Mouse (Mus musculus) layer of hippocampus, postnatal 14 days (tissue): Measurements from ENCODE around the gene 4930402H24Rik. TPM values are rescaled to one million over a fixed set of nuclear protein-coding genes. Genes with fewer than 3 reads are reported as not detected.

Experiments used
- DNase-seq, 2 experiments: peaks; one replicate each; pipeline ENCODE4 v3.0.0; 2021 to 2022; ENCODE audit warnings: low spot score in 2 of 2, mixed read lengths in 1 of 2
- total RNA-seq, 2 experiments: library from RNA; stranded (reverse); gene quantifications; 2 replicates each; pipeline ENCODE4 v1.2.3; 2021

4930402H24Rik gene
- total RNA-seq, 2 experiments from 2014 or later, result 80.0 to 83.6 TPM

GRCm38 (mm10) chr2:130816205-130816604, 90.0 kb downstream of the 4930402H24Rik start:
- DNase-seq, result no peak

GRCm38 (mm10) chr2:130814492-130814891, 91.7 kb downstream of the 4930402H24Rik start:
- DNase-seq, result no peak

- DNase-seq, result no peak
These were observed 92.5 kb downstream of the 4930402H24Rik start for GRCm38 (mm10) chr2:130813729-130814128.

GRCm38 (mm10) chr2:130812487-130812886, 93.7 kb downstream of the 4930402H24Rik start:
- no peak for DNase-seq

DNA sequence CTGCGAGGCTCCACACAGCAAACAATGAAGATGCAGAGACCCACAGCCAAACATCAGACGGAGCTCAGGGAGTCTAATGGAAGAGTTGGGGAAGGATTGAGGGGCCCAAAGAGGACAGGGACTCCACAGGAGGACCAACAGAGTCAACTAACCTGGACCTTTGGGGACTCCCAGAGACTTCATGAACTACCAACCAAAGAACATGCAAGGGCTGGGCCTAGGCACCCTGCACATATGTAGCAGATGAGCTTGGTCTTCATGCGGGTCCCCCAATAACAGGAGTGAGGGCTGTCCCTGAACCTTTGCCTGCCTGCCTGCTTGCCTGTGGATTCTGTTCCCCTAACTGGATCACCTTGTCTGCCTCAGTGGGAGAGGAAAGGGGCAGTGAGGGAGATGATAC, 101.1 kb downstream of the 4930402H24Rik start:
- DNase-seq, result no peak

DNA sequence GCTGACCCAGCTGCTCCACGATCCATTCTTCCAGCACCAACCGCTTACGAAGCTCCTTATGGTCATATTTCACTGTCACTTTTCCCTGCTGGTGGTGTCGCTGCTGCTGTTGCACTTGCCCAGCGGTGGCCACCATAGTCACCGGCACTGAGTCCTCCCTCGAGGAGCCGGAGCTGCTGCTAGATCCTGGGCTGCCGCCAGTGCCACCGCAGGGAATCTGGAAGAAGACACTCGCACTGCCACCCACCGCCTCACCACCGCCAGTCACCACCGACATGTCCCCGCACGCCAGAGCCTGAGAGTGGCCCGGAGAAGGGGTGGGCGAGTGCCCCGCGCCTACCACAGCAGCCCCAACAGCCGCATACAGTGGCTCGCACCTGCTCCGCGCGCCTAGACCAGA, 102.5 kb downstream of the 4930402H24Rik start:
- no peak for DNase-seq

DNA sequence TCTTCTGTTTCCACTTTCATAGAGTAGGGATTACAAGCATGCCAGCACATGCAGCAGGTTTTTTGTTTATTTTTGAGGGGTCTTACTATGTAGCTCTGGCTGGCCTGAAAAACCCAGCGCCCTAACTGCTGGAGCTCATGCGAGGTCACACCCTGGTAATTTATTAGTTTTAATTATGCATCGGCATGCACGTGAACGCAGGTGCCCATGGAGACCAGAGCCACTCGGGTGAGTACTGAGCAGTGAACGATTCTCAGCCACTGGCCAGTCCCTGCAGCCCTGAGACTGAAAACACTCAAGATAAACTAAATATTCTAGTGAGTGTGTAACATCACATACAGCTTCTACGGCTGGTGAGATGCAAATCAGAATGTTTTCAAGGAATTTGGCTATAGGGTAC, 110.5 kb downstream of the 4930402H24Rik start:
- DNase-seq, result no peak

DNA sequence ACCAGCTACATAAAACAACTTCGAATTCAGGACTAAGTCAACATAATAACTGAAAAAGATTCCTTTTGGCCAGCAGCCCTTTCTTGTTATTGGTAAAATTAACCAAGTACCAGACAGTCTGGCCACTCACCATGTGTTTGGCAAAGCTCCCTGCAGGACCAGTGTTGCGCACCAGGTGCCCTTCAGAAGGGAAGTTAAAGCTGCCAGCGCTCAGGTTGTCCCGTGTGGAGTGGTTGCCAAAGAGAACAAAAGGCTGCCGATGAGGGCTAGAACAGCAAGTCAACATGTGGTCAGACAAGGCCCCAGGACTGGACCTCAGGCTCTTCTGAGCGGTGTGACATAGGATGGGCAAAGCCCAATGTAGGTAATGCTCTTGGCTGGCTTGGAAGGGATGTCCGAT, 114.5 kb downstream of the 4930402H24Rik start:
- no peak for DNase-seq

DNA sequence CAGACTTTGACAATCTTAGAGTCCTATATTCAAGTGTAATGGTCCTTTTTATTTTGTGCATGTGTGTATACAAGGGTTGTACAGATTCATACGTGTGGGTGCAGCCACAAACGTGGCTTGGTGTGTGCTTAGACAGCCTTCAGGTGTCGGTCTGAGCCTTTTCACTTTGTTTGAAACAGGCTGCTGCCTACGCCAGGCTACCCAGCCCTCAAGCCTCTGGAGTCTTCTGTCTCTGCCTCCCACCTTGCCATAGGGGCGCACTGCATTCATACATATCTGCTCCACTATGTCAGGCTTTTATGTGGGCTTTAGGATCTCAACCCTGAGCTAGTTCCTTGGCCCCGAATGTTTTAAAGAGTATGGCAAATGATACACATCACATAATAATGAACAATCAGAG, 116.6 kb downstream of the 4930402H24Rik start:
- no peak for DNase-seq

DNA sequence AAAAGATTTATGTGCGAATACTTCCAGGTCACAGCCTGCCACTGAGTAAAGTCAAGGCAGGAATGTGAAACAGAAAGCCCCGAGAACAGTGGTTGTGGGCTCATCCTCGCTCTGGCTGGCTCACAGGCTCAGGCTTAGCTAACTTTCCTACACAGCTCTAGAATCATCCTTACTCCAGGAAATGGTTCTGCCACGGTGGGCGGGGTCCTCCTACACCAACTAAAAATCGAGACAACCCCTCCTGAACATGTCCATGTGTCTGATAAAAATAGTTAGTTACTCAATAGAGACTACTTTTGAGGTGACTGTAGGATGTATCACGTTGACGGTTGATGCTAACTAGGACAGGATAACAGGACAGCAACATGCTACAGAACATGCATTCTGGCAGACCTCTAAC, 117.2 kb downstream of the 4930402H24Rik start:
- DNase-seq, result no peak

GRCm38 (mm10) chr2:130784939-130785338, 121.3 kb downstream of the 4930402H24Rik start:
- no peak for DNase-seq

DNA sequence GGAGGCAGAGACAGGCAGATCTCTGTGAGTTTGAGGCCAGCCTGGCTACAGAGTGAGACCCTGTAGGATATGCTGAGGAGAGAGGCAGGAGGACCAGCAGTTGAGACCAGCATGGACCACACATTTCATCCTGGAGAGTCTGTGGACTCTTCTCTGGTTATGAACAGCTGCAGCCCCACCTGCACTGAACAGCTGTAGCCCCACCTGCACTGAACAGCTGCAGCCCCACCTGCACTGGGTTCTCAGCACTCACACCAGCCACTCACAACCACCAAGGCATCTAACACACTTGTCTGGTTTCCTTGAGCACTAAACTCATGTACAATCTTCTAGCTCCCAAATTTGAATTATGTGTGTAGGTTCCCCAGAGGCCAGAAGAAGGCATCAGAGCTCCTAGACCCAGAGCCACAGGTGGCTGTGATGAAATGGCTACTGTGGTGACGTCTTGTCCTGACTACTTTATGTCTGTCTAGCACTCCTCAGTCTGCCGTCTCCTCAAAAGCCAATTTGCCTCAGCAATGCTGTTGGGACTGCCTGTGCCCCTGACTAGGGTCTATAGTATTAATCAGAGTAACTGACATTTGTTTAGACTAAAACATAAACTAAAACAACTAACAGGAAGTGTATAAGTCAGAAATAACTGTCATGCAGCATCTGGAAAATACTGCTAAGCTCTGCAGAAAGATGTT, 125.4 kb downstream of the 4930402H24Rik start:
- DNase-seq, result no peak

GRCm38 (mm10) chr2:130779935-130780334, 126.3 kb downstream of the 4930402H24Rik start:
- DNase-seq, result no peak

DNA sequence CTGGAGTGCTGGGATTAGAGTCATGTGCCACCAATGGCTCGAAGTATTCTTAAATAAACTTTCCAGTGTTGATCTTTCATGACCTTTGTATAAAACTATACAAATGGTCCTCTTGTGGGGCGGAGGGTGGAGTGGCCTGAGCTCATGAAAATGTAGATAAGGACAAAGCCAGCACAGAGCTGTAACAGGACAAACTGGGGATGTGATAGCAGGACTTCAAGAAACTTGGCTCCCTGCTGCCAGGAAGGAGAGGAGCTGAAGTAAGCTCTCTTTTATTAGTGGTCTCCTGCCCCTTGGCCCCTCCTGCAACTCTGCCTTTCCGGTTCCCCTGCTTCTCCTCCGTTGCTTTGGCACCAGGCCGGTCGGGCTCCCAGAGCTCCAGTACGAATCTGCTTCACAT, 129.6 kb downstream of the 4930402H24Rik start:
- DNase-seq, result no peak

- DNase-seq, result no peak
These were observed 138.7 kb downstream of the 4930402H24Rik start for GRCm38 (mm10) chr2:130767483-130767882.

- DNase-seq, result no peak
These were observed 140.8 kb downstream of the 4930402H24Rik start for GRCm38 (mm10) chr2:130765396-130765795.

DNA sequence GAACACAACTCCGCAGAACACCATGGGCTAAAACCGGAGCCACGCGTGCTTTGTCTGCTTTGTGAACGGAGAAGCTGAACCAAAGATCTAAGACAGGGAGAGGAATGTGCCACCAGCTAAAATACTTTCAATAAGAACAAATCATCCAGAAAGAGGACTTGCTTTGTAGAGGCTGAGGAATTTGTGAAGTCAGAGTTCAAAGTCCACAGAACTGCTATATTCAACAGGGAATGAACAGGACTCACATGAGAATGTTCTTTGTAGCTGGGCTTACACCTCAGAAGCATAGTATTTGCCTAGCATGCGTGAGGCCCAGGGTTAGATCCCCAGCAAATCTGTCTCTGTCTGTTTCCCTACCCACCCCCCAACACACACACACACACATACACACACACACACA, 145.3 kb downstream of the 4930402H24Rik start:
- DNase-seq, result no peak

DNA sequence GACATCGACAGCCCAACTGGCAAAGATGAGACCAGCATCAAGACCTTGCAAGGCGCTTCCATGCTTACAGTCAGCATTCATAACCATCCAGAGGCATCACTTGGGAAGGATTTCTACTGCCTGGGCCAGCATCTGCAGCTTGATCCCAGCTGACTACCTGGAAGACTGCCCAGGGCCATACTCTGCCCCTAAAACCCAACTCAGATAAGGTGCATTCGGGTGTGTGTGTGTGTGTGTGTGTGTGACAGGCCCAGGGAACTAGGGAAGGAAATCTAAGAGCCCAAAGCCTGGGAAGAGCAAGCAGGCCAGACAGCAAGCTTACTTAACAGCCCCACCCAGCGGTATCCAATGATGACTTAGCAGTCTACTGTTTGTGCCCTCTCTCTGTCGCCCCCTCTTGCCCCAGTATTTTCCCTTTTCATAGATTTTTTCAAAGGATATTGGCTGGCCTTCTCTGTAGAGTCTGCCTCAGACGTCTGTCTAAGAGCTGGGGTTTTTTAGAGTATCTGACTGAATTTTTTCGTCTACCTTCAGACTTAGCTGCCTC, 151.1 kb downstream of the 4930402H24Rik start:
- DNase-seq, result no peak

- DNase-seq, result no peak
These were observed 151.6 kb downstream of the 4930402H24Rik start for GRCm38 (mm10) chr2:130754596-130754995.

DNA sequence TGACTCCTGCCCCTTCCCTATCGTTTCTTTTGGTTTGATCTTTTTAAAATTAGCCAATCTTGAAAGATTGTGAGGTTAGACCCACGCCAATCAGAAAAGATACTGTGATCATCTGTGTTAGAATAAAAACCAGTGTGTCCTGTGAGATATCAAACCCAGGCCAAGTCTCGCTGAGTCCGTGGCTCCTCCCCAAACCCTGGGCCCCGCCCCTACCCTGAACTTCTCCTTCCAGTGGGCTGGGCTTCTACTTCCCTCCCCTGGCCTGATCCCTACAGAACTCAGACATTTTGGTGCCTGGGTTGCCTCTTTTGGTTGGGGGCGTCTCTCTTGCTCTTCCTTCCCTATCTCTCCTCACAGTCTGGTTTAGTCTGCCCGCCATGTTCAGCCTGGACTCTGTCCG, 155.8 kb downstream of the 4930402H24Rik start:
- no peak for DNase-seq

- no peak for DNase-seq
These were observed 156.5 kb downstream of the 4930402H24Rik start for GRCm38 (mm10) chr2:130749708-130750107.

- DNase-seq, result no peak
These were observed 162.6 kb downstream of the 4930402H24Rik start for GRCm38 (mm10) chr2:130743576-130743975.

DNA sequence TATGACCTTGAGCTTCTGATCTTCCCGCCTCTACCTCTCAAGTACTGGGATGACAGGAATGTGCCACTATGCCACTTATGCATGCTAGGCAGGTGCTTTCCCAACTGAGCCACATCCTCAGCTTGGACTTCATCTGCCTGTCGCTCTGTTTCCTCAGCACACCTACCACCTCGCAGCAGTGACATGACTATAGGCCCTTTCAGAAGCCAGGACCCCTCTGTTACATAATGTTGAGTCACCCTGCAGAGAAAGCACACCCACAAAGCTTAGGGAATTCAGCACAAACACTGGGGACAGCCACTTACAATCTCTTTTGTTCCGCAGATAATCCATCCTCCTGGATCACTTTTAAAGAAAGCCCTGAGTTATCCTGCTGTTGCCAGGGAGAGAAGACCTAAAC, 166.1 kb downstream of the 4930402H24Rik start:
- no peak for DNase-seq
